12 mouse cellular contexts compared by ENCODE assay signal in the genomic region with DNA sequence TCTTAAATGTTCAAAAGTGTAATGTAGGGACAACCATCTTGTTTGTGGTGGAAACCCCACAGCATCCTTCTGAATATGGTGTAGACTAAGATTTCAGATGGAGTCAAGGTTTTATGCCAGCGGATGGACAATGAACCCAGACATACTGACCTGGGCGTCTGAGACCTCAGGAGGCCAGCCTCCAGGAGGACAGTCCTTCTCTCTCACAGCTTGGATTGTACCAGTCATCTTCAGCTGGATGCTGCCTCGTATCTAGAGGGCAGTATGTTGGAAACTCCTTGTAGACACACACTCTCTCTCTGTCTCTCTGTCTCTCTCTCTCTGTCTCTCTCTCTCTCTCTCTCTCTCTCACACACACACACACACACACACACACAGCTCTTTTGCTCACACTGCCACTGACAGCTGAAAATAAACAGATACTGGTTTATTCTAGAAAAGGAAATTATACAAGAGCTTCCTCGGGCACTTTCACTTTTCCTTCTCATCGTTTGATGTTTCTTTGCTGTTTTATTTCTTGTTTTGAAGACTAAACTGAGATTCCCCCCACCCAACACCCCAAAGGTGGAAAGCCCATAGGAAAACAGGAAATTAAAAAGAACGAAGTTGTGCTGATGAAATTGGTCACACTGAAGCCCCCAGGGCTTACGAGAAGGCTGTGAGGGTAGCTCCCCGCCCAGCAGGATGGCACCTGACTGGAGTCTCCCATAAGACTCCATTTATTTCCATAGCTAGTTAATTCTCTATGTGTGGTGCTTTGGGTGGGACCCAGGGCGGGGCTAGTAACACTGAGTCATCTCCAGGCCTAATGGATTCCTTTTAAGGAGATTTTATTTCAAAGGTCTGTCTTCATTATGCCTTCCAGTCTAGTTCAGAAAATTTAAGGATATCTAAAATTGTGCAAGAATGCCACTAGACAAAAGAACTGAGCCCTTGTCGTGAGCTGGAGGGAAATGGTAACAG.
A peak's percentile ranks its signal among the peaks of the same experiment; 100 is the strongest.
DNase-seq lines count a peak whose midpoint lies in the region; ATAC-seq and TF ChIP-seq lines count a peak whose summit lies in the region.
"Had no signal": no experiment of that assay in that cellular context is flagged by ENCODE, and none has a peak within 500 bp of the region (broad histone marks: within the 10 kb centered on the region; RNA-seq: fewer than 3 reads in every experiment).

No protein-coding gene starts in this region.

- no peak for TF ChIP-seq POLR2A in bone marrow, adult 2 months (IDR thresholded peaks at IDR 0.05; ENCODE audit: borderline replicate concordance, control insufficient read depth, low read depth, low read length)

- peaks cover 54% of the 10 kb centered on the region for H3K4me1 ChIP-seq in heart, embryonic 16.5 days (ENCODE audit: control insufficient read depth, insufficient read depth, low read length)
- peaks cover 7% of the 10 kb centered on the region for H3K4me1 ChIP-seq in bone marrow, adult 2 months (ENCODE audit: control insufficient read depth, insufficient read depth, low read length)
- H3K4me1 ChIP-seq in liver, embryonic 11.5 days (replicated peaks; ENCODE audit: control insufficient read depth, insufficient read depth, low read length), result peaks cover 65% of the 10 kb centered on the region
- H3K4me1 ChIP-seq in forebrain, embryonic 12.5 days, result peaks cover 17% of the 10 kb centered on the region; the same call in 1 of the 2 replicates

- 78% methylated on average over 10 of the region's 10 CpGs for WGBS in heart, embryonic 16.5 days
- 40% methylated on average over 10 of the region's 10 CpGs for WGBS in bone marrow, adult 2 months
- WGBS in liver, embryonic 11.5 days, result 81% methylated on average over 10 of the region's 10 CpGs
- 87% methylated on average over 10 of the region's 10 CpGs for WGBS in forebrain, embryonic 12.5 days

- no peak for TF ChIP-seq CTCF in bone marrow, adult 2 months (IDR thresholded peaks at IDR 0.05; ENCODE audit: control insufficient read depth, insufficient read depth, low read length)

- no peak for ATAC-seq in heart, embryonic 16.5 days (replicated peaks; ENCODE audit: extremely low read depth, insufficient read depth, low FRiP score)
- no peak for ATAC-seq in liver, embryonic 11.5 days (replicated peaks; ENCODE audit: low FRiP score)
- no peak for ATAC-seq in forebrain, embryonic 12.5 days (ENCODE audit: low FRiP score)
- ATAC-seq: forebrain, embryonic 16.5 days; midbrain, embryonic 16.5 days had no signal

- H3K9me3 ChIP-seq in heart, embryonic 16.5 days (replicated peaks; ENCODE audit: control insufficient read depth, low read length), result 0 out of 2 replicates have a peak, but pooled peaks cover 2% of the 10 kb centered on the region
- no peaks in the 10 kb centered on the region for H3K9me3 ChIP-seq in liver, embryonic 11.5 days (ENCODE audit: control insufficient read depth, low read length)
- H3K9me3 ChIP-seq in forebrain, embryonic 12.5 days, result no peaks in the 10 kb centered on the region

- no peak overlapping the region for H3K4me2 ChIP-seq in heart, embryonic 16.5 days (ENCODE audit: low read depth, low read length)
- peak overlapping the region; percentile 20; the same call in 1 of the 2 replicates for H3K4me2 ChIP-seq in liver, embryonic 11.5 days
- H3K4me2 ChIP-seq in forebrain, embryonic 12.5 days, result no peak overlapping the region

- H3K36me3 ChIP-seq in heart, embryonic 16.5 days (ENCODE audit: control insufficient read depth, insufficient read depth), result 0 out of 2 replicates have a peak, but pooled peaks cover 2% of the 10 kb centered on the region
- H3K36me3 ChIP-seq in liver, embryonic 11.5 days (ENCODE audit: control insufficient read depth, insufficient read depth, low read length), result no peaks in the 10 kb centered on the region; the same call in 1 of the 2 replicates
- no peaks in the 10 kb centered on the region for H3K36me3 ChIP-seq in forebrain, embryonic 12.5 days (replicated peaks)

- peak overlapping the region; percentile 21; the same call in 1 of the 2 replicates for H3K27ac ChIP-seq in heart, embryonic 16.5 days (ENCODE audit: low read length)
- peak overlapping the region; percentile 64 for H3K27ac ChIP-seq in bone marrow, adult 2 months (ENCODE audit: control insufficient read depth, insufficient read depth, low read depth, low read length, poor library complexity)
- H3K27ac ChIP-seq in liver, embryonic 11.5 days (ENCODE audit: low read depth, low read length), result peak overlapping the region; percentile 70
- H3K27ac ChIP-seq in forebrain, embryonic 12.5 days, result no peak overlapping the region

- no peak overlapping the region for H3K9ac ChIP-seq in heart, embryonic 16.5 days (ENCODE audit: low read length)
- no peak overlapping the region for H3K9ac ChIP-seq in liver, embryonic 11.5 days (ENCODE audit: low read depth, low read length)
- no peak overlapping the region for H3K9ac ChIP-seq in forebrain, embryonic 12.5 days

- H3K4me3 ChIP-seq in heart, embryonic 16.5 days (ENCODE audit: low read length), result no peak overlapping the region
- H3K4me3 ChIP-seq in bone marrow, adult 2 months (replicated peaks; ENCODE audit: control insufficient read depth, low read depth, low read length), result peak overlapping the region; percentile 24
- no peak overlapping the region for H3K4me3 ChIP-seq in liver, embryonic 11.5 days (ENCODE audit: low read depth, low read length)
- H3K4me3 ChIP-seq in forebrain, embryonic 12.5 days (replicated peaks), result no peak overlapping the region

- DNase-seq in heart, adult 18-20 months, result no peak
- peak; percentile 45 for DNase-seq in 416B (ENCODE audit: low read depth)
- no peak for DNase-seq in liver, embryonic 11.5 days (ENCODE audit: low spot score)
- no peak for DNase-seq in kidney, postnatal 36 days
- no peak for DNase-seq in ovary, adult 18-20 months (ENCODE audit: low spot score)
- DNase-seq: adrenal gland, postnatal 36 days; thymus, adult 18-20 months had no signal

- H3K27me3 ChIP-seq in heart, embryonic 16.5 days (ENCODE audit: control insufficient read depth, insufficient read depth, low read length), result no peaks in the 10 kb centered on the region
- no peaks in the 10 kb centered on the region for H3K27me3 ChIP-seq in liver, embryonic 11.5 days (replicated peaks; ENCODE audit: control insufficient read depth, insufficient read depth, low read length)
- H3K27me3 ChIP-seq in forebrain, embryonic 12.5 days, result no peaks in the 10 kb centered on the region
